Mouse (Mus musculus) kidney, postnatal 0 days (tissue): ENCODE measurements at regions not wholly inside any gene's neighbourhood (a gene's known extent, or its start where the extent isn't known, plus 50 kb on each side); places are given as distances from the start of the nearest gene placed in this dataset.

Experiments
- ATAC-seq: fragments of 200-750 bp; cut with Nextera tagmentation; replicated peaks from 2 replicates; pipeline ENCODE4 v1.8.0; 2017; ENCODE audit warnings: low read depth, moderate number of reproducible peaks, moderate TSS enrichment, moderate library complexity; ENCODE audit not compliant: low FRiP score
- DNase-seq: peaks from one replicate; pipeline ENCODE4 v3.0.0-alpha.2; 2016; ENCODE audit warnings: low spot score
- H3K27ac ChIP-seq: fragments of 300-500 bp; sonication (generic); 2 replicates; pipeline ENCODE4 v1.5.1; 2014; ENCODE audit warnings: mild to moderate bottlenecking
- H3K27me3 ChIP-seq: fragments of 300-500 bp; sonication (generic); 2 replicates; pipeline ENCODE4 v1.6.1; 2014; ENCODE audit warnings: low read length, mixed read lengths; ENCODE audit not compliant: insufficient read depth
- H3K36me3 ChIP-seq: fragments of 300-500 bp; sonication (generic); 2 replicates; pipeline ENCODE4 v1.6.1; 2014; ENCODE audit warnings: low read length, mixed read lengths; ENCODE audit not compliant: insufficient read depth
- H3K4me1 ChIP-seq: fragments of 300-500 bp; sonication (generic); replicated peaks from 2 replicates; pipeline ENCODE4 v1.6.1; 2014; ENCODE audit warnings: antibody characterized with exemption, low read length, mixed read lengths; ENCODE audit not compliant: insufficient read depth
- H3K4me2 ChIP-seq: fragments of 300-500 bp; sonication (generic); 2 replicates; pipeline ENCODE4 v1.6.1; 2014; ENCODE audit warnings: mild to moderate bottlenecking, low read length, moderate library complexity, mixed read lengths
- H3K4me3 ChIP-seq: fragments of 300-500 bp; sonication (generic); replicated peaks from 2 replicates; pipeline ENCODE4 v1.5.1; 2014; ENCODE audit warnings: low read depth, low read length
- H3K9ac ChIP-seq: fragments of 300-500 bp; sonication (generic); 2 replicates; pipeline ENCODE4 v1.6.1; 2014; ENCODE audit warnings: low read depth, low read length
- H3K9me3 ChIP-seq: fragments of 300-500 bp; sonication (generic); replicated peaks from 2 replicates; pipeline ENCODE4 v1.6.1; 2016; ENCODE audit warnings: low read length, inconsistent platforms, mixed read lengths
- CTCF ChIP-seq: IDR thresholded peaks from 2 replicates; pipeline ENCODE4 v1.5.1; 2016; ENCODE audit warnings: antibody characterized with exemption, low read depth, mild to moderate bottlenecking, moderate library complexity
- WGBS: fragments of 180-500 bp; shearing (Covaris S2); extraction: QIAGEN DNeasy Blood & Tissue Kit; methylation state at CpG from one replicate; pipeline ENCODE4 v1.1.7; 2014; 5-methylcytosine and 5-hydroxymethylcytosine counted together

DNA sequence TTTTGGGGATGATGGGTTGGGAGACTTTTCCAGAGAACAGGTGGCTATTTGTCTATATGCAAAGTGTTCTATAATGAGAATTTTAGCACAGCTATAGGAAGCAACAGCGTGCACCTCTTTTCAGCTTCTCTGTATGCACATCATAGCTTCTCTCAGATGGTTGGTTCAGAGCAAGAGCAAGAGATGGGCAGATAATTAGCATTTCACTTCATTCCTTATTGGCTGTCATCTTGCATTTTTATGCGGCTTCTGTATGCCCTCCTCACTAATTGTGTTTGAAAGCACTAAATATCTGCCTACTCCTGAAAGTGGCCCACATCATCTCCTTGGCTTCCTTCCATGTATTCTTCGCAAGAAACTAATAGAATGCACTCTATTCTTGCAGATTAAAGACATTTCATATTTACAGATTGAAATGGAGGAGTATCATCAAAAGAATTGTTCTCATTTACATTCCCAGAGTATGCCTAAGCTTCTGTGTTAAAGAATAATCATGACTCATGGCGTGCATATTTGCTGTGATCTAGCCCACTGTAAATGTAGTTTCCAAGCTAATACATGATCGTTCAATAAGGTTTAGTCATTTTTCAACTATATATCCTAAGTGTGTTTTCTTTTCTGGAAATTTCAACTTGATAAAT lies 934.9 kb upstream of the Jmjd1c start:
- Histone ChIP-seq H3K9ac (no peak overlapping the region), H3K4me2 (no peak overlapping the region), H3K9me3 (no peaks in the 10 kb centered on the region), H3K27me3 (no peaks in the 10 kb centered on the region), H3K4me1 (no peaks in the 10 kb centered on the region), H3K36me3 (no peaks in the 10 kb centered on the region), H3K4me3 (no peak overlapping the region), H3K27ac (no peak overlapping the region)
- DNase-seq: no peak
- ATAC-seq: no peak
- 89% methylated on average over 5 of the region's 5 CpGs for WGBS
- no peak for TF ChIP-seq CTCF

DNA sequence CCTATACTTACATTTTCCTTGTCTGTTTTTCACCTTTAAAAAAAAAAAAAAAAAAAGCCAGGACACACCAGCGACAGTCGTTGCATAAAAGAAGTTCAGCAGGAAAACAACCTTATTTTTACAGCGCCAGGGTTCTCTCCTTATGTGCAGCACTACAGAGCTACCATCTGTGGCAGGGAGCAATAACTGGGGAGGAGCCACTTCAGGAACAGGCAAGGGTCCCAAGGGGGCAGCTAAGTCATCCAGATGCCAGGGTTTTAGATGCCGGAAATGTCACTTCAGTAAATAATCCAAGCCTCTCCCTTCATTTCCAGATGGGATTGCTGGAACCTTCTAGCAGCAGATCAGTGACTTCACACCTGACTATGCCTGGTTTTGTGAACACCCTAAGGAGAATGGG lies 923.1 kb upstream of the Jmjd1c start:
- WGBS: 25% methylated on average over 4 of the region's 4 CpGs
- Histone ChIP-seq H3K4me3 (no peak overlapping the region), H3K36me3 (no peaks in the 10 kb centered on the region), H3K9me3 (no peaks in the 10 kb centered on the region), H3K27me3 (no peaks in the 10 kb centered on the region), H3K4me1 (no peaks in the 10 kb centered on the region), H3K4me2 (no peak overlapping the region), H3K27ac (no peak overlapping the region), H3K9ac (no peak overlapping the region)
- no peak for ATAC-seq
- no peak for DNase-seq
- TF ChIP-seq CTCF: no peak

DNA sequence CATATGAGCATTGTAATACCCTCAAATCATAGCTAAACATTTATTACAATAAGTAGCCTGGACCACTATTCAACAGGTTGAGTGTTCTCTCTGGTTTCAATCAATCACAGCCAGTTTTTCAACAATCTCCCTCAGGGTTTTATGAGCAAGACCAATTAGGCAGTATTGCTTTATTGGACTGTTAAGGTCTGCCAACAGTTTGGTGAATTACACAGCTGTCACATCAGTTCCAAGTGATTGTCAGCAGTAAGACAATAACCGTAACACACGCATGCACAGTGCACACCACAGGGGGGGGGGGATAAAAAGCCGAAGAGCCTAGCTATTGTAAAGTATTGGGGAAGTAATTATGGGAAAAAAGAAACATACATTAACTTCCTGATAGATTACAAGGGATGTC lies 918.6 kb upstream of the Jmjd1c start:
- Histone ChIP-seq H3K4me1 (no peaks in the 10 kb centered on the region), H3K9me3 (no peaks in the 10 kb centered on the region), H3K36me3 (no peaks in the 10 kb centered on the region), H3K4me2 (no peak overlapping the region), H3K9ac (no peak overlapping the region), H3K27ac (no peak overlapping the region), H3K27me3 (no peaks in the 10 kb centered on the region), H3K4me3 (no peak overlapping the region)
- TF ChIP-seq CTCF: no peak
- DNase-seq: no peak
- ATAC-seq: no peak
- WGBS: 24% methylated on average over 3 of the region's 3 CpGs

DNA sequence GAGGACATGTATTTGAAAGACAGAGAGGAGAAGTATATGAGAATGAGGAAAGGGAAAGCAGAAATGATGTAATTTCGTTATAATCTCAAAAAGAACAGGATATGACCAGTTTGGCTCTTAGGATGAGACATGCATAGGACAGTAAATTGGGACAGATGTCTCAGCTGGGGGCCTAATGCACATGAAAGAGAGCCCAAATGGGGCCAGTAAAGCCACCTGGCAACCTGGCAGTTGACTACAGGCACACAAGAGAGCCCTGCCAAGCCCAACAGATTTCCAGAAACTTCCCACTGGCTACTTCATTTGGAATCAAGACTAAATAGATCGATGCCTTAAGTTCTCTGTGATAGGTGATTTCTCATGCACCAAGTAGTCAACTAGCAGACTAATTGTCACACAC lies 914.7 kb upstream of the Jmjd1c start:
- Histone ChIP-seq H3K4me2 (no peak overlapping the region), H3K4me1 (no peaks in the 10 kb centered on the region), H3K4me3 (no peak overlapping the region), H3K9ac (no peak overlapping the region), H3K9me3 (no peaks in the 10 kb centered on the region), H3K27me3 (no peaks in the 10 kb centered on the region), H3K27ac (no peak overlapping the region), H3K36me3 (no peaks in the 10 kb centered on the region)
- no peak for TF ChIP-seq CTCF
- WGBS: 77% methylated on average over 2 of the region's 2 CpGs
- ATAC-seq: no peak
- DNase-seq: no peak

DNA sequence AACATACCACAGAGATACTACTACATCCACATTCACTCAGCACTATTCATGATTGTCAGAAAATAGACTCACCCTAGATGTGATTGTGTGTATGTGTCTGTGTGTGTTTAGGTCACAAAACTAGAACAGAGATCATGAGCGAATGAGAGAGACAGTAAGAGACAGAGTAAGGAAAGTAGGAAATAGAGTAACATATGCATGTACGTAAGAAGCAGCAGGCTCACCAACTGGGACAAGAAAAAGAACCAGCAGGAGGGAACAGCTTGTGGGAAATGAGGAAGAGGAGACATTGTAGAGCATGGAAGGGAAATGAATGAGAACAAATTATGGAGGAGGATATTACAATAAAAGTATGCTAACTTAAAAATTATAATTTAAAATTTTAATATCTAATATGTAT lies 912.9 kb upstream of the Jmjd1c start:
- no peak for TF ChIP-seq CTCF
- Histone ChIP-seq H3K27ac (no peak overlapping the region), H3K4me1 (no peaks in the 10 kb centered on the region), H3K9me3 (no peaks in the 10 kb centered on the region), H3K36me3 (no peaks in the 10 kb centered on the region), H3K9ac (no peak overlapping the region), H3K4me3 (no peak overlapping the region), H3K27me3 (no peaks in the 10 kb centered on the region), H3K4me2 (no peak overlapping the region)
- WGBS: 91% methylated on average over 2 of the region's 2 CpGs
- no peak for ATAC-seq
- no peak for DNase-seq

DNA sequence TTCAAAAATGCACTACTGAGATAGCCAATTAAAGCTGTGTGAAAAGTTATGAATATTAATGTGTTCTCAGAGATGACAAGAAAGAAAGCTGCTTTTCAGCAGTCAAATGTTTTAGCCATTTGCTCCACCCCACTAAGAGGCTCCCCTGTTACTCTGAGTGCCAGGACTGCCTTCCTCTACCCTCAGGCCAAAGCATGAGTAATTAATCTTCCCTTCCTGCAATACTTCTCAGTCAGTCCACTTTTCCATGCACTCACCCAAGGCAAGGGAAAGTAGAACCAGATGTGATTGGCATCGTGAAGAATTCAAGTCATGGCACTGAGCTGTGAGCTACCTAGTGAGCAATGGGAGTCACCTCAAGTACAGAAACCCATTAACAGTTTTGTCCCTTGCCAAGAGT lies 908.9 kb upstream of the Jmjd1c start:
- Histone ChIP-seq H3K9ac (no peak overlapping the region), H3K4me2 (no peak overlapping the region), H3K36me3 (no peaks in the 10 kb centered on the region), H3K27ac (no peak overlapping the region), H3K27me3 (no peaks in the 10 kb centered on the region), H3K9me3 (no peaks in the 10 kb centered on the region), H3K4me1 (no peaks in the 10 kb centered on the region), H3K4me3 (no peak overlapping the region)
- TF ChIP-seq CTCF: no peak
- 60% methylated on average over 1 of the region's 1 CpGs for WGBS
- DNase-seq (no peak), ATAC-seq (no peak)

DNA sequence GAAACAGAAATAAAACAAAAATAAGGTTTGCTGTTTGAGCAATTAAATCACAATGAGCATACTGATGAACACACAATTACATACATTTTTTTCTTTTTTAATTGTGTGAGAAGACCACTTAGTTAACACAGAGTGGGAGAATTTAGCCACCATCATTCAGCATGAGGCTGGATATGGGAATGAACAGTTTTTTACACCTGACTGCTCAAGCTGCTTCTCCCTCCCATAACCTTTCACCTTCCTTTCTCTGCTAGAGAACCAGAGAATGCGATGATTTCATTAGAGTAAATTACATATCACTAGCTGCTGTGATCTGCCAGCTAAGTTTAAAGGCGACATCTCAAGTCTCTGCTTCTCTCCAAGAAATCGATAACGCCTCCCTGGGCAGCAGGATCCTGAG lies 894.8 kb upstream of the Jmjd1c start:
- WGBS: 35% methylated on average over 4 of the region's 4 CpGs
- no peak overlapping the region for H3K4me2 ChIP-seq
- no peak for TF ChIP-seq CTCF
- no peak overlapping the region for H3K27ac ChIP-seq
- H3K4me1 ChIP-seq: no peaks in the 10 kb centered on the region
- no peaks in the 10 kb centered on the region for H3K36me3 ChIP-seq
- H3K4me3 ChIP-seq: no peak overlapping the region
- no peaks in the 10 kb centered on the region for H3K27me3 ChIP-seq
- ATAC-seq (no peak), DNase-seq (peak; percentile 21)
- no peak overlapping the region for H3K9ac ChIP-seq
- H3K9me3 ChIP-seq: no peaks in the 10 kb centered on the region
